Mouse (Mus musculus) limb, embryonic 15.5 days (tissue): Measurements from ENCODE around the gene C2cd4d. TPM values are rescaled to one million over a fixed set of nuclear protein-coding genes. Genes with fewer than 3 reads are reported as not detected.

ENCODE experiments used
- ATAC-seq: fragments of 200-750 bp; cut with Nextera tagmentation; 2 replicates; pipeline ENCODE4 v1.8.0; 2017; ENCODE audit warnings: low read depth, moderate TSS enrichment; ENCODE audit not compliant: insufficient number of reproducible peaks, low FRiP score, low TSS enrichment
- H3K27ac ChIP-seq: fragments of 300-500 bp; sonication (generic); 2 replicates; pipeline ENCODE4 v1.5.1; 2015; ENCODE audit warnings: moderate library complexity, mild to moderate bottlenecking, inconsistent platforms
- H3K27me3 ChIP-seq: fragments of 300-500 bp; sonication (generic); 2 replicates; pipeline ENCODE4 v1.6.1; 2015; ENCODE audit warnings: inconsistent platforms
- H3K36me3 ChIP-seq: fragments of 300-500 bp; sonication (generic); 2 replicates; pipeline ENCODE4 v1.6.1; 2015; ENCODE audit warnings: inconsistent platforms
- H3K4me1 ChIP-seq: fragments of 300-500 bp; sonication (generic); 2 replicates; pipeline ENCODE4 v1.6.1; 2015; ENCODE audit warnings: inconsistent platforms
- H3K4me2 ChIP-seq: fragments of 300-500 bp; sonication (generic); 2 replicates; pipeline ENCODE4 v1.6.1; 2015; ENCODE audit warnings: mild to moderate bottlenecking, inconsistent platforms
- H3K4me3 ChIP-seq: fragments of 300-500 bp; sonication (generic); 2 replicates; pipeline ENCODE4 v1.5.1; 2015; ENCODE audit warnings: mild to moderate bottlenecking, inconsistent platforms
- H3K9ac ChIP-seq: fragments of 300-500 bp; sonication (generic); 2 replicates; pipeline ENCODE4 v1.6.1; 2015; ENCODE audit warnings: inconsistent platforms
- H3K9me3 ChIP-seq: fragments of 300-500 bp; sonication (generic); 2 replicates; pipeline ENCODE4 v1.6.1; 2016; ENCODE audit warnings: inconsistent platforms
- WGBS: fragments of 180-500 bp; shearing (Covaris S2); methylation state at CpG from one replicate; pipeline ENCODE4 v1.1.7; 2015; 5-methylcytosine and 5-hydroxymethylcytosine counted together
- polyA plus RNA-seq: library from polyadenylated mRNA; unstranded; fragments of >200 nt; fragmentation: Nextera tagmentation; extraction: Ambion mirVana; gene quantifications from 2 replicates; pipeline ENCODE4 v1.2.1, GENCODE M21; 2015

C2cd4d gene
- polyA plus RNA-seq, 1 experiment from 2014 or later = 2.4 TPM

- Histone ChIP-seq H3K27ac (no peak overlapping the region), H3K9me3 (no peaks in the 10 kb centered on the region), H3K9ac (no peak overlapping the region), H3K4me2 (no peak overlapping the region), H3K4me3 (no peak overlapping the region), H3K4me1 (peaks cover 33% of the 10 kb centered on the region), H3K36me3 (no peaks in the 10 kb centered on the region), H3K27me3 (no peaks in the 10 kb centered on the region)
- WGBS = 16% methylated on average over 13 of the region's 13 CpGs
- ATAC-seq = no peak
Measured at GRCm38 (mm10) chr3:94377028-94377923, 15.0 kb downstream of the C2cd4d start.

- WGBS = 26% methylated on average over 9 of the region's 9 CpGs
- Histone ChIP-seq H3K27me3 (no peaks in the 10 kb centered on the region), H3K4me1 (peaks cover 15% of the 10 kb centered on the region), H3K9ac (no peak overlapping the region), H3K9me3 (no peaks in the 10 kb centered on the region), H3K4me3 (no peak overlapping the region), H3K36me3 (no peaks in the 10 kb centered on the region), H3K4me2 (no peak overlapping the region), H3K27ac (no peak overlapping the region)
- ATAC-seq = no peak
Measured at GRCm38 (mm10) chr3:94379831-94380510, 17.7 kb downstream of the C2cd4d start.

- H3K27ac ChIP-seq = no peak overlapping the region
- 51% methylated on average over 5 of the region's 5 CpGs for WGBS
- no peak for ATAC-seq
- H3K27me3 ChIP-seq = no peaks in the 10 kb centered on the region
- H3K9ac ChIP-seq = no peak overlapping the region
- H3K4me2 ChIP-seq = no peak overlapping the region
- no peak overlapping the region for H3K4me3 ChIP-seq
- no peaks in the 10 kb centered on the region for H3K36me3 ChIP-seq
- peaks cover 1% of the 10 kb centered on the region for H3K4me1 ChIP-seq
- no peaks in the 10 kb centered on the region for H3K9me3 ChIP-seq
Measured at GRCm38 (mm10) chr3:94382308-94382707, 20.1 kb downstream of the C2cd4d start.

- no peak overlapping the region for H3K27ac ChIP-seq
- H3K9me3 ChIP-seq = no peaks in the 10 kb centered on the region
- H3K9ac ChIP-seq = no peak overlapping the region
- no peaks in the 10 kb centered on the region for H3K4me1 ChIP-seq
- no peak overlapping the region for H3K4me2 ChIP-seq
- no peak overlapping the region for H3K4me3 ChIP-seq
- no peaks in the 10 kb centered on the region for H3K36me3 ChIP-seq
- WGBS = 70% methylated on average over 3 of the region's 3 CpGs
- H3K27me3 ChIP-seq = no peaks in the 10 kb centered on the region
- ATAC-seq = no peak
Measured at GRCm38 (mm10) chr3:94383476-94383875, 21.2 kb downstream of the C2cd4d start.

GRCm38 (mm10) chr3:94386671-94387070 is 24.4 kb downstream of the C2cd4d start:
- Histone ChIP-seq H3K4me1 (no peaks in the 10 kb centered on the region), H3K9me3 (no peaks in the 10 kb centered on the region), H3K4me3 (no peak overlapping the region), H3K9ac (no peak overlapping the region), H3K36me3 (no peaks in the 10 kb centered on the region), H3K27me3 (no peaks in the 10 kb centered on the region), H3K4me2 (no peak overlapping the region), H3K27ac (no peak overlapping the region)
- ATAC-seq = no peak
- WGBS = 56% methylated on average over 4 of the region's 4 CpGs

- H3K9ac ChIP-seq = no peak overlapping the region
- H3K27me3 ChIP-seq = no peaks in the 10 kb centered on the region
- 85% methylated on average over 10 of the region's 10 CpGs for WGBS
- H3K27ac ChIP-seq = no peak overlapping the region
- no peaks in the 10 kb centered on the region for H3K4me1 ChIP-seq
- no peak overlapping the region for H3K4me3 ChIP-seq
- no peak; the same call in 1 of the 2 replicates for ATAC-seq
- H3K36me3 ChIP-seq = no peaks in the 10 kb centered on the region
- no peaks in the 10 kb centered on the region for H3K9me3 ChIP-seq
- no peak overlapping the region for H3K4me2 ChIP-seq
Measured at GRCm38 (mm10) chr3:94387391-94387790, 25.2 kb downstream of the C2cd4d start.

- 73% methylated on average over 5 of the region's 5 CpGs for WGBS
- no peak for ATAC-seq
- Histone ChIP-seq H3K4me2 (no peak overlapping the region), H3K4me3 (no peak overlapping the region), H3K36me3 (no peaks in the 10 kb centered on the region), H3K9me3 (no peaks in the 10 kb centered on the region), H3K9ac (no peak overlapping the region), H3K27me3 (no peaks in the 10 kb centered on the region), H3K27ac (no peak overlapping the region), H3K4me1 (no peaks in the 10 kb centered on the region)
Measured at GRCm38 (mm10) chr3:94388047-94388446, 25.8 kb downstream of the C2cd4d start.

GRCm38 (mm10) chr3:94389420-94389819 is 27.2 kb downstream of the C2cd4d start:
- no peaks in the 10 kb centered on the region for H3K4me1 ChIP-seq
- ATAC-seq = no peak
- H3K27ac ChIP-seq = no peak overlapping the region
- no peaks in the 10 kb centered on the region for H3K9me3 ChIP-seq
- H3K9ac ChIP-seq = no peak overlapping the region
- H3K4me2 ChIP-seq = no peak overlapping the region
- no peaks in the 10 kb centered on the region for H3K27me3 ChIP-seq
- H3K4me3 ChIP-seq = no peak overlapping the region
- 93% methylated on average over 16 of the region's 16 CpGs for WGBS
- no peaks in the 10 kb centered on the region for H3K36me3 ChIP-seq

GRCm38 (mm10) chr3:94391001-94391400 is 28.8 kb downstream of the C2cd4d start:
- Histone ChIP-seq H3K36me3 (no peaks in the 10 kb centered on the region), H3K27ac (no peak overlapping the region), H3K4me3 (no peak overlapping the region), H3K4me1 (no peaks in the 10 kb centered on the region), H3K9ac (no peak overlapping the region), H3K4me2 (no peak overlapping the region), H3K27me3 (0 out of 2 replicates have a peak, but pooled peaks cover 4% of the 10 kb centered on the region), H3K9me3 (no peaks in the 10 kb centered on the region)
- ATAC-seq = no peak
- WGBS = 81% methylated on average over 5 of the region's 5 CpGs

GRCm38 (mm10) chr3:94392128-94392527 is 29.9 kb downstream of the C2cd4d start:
- WGBS = 80% methylated on average over 2 of the region's 2 CpGs
- ATAC-seq = no peak

GRCm38 (mm10) chr3:94393049-94393448 is 30.8 kb downstream of the C2cd4d start:
- ATAC-seq = no peak
- 36% methylated on average over 4 of the region's 4 CpGs for WGBS

More at GRCm38 (mm10) chr3:94392128-94392527, 29.9 kb downstream of the C2cd4d start:
- Histone ChIP-seq H3K36me3 (no peaks in the 10 kb centered on the region), H3K4me1 (no peaks in the 10 kb centered on the region), H3K9me3 (no peaks in the 10 kb centered on the region), H3K4me2 (no peak overlapping the region), H3K9ac (no peak overlapping the region), H3K4me3 (no peak overlapping the region), H3K27ac (no peak overlapping the region), H3K27me3 (peaks cover 14% of the 10 kb centered on the region)

GRCm38 (mm10) chr3:94396336-94396735 is 34.1 kb downstream of the C2cd4d start:
- peaks cover 8% of the 10 kb centered on the region for H3K4me1 ChIP-seq
- no peak overlapping the region for H3K4me2 ChIP-seq
- H3K4me3 ChIP-seq = no peak overlapping the region
- no peak overlapping the region for H3K9ac ChIP-seq
- peaks cover 56% of the 10 kb centered on the region for H3K27me3 ChIP-seq
- no peaks in the 10 kb centered on the region for H3K36me3 ChIP-seq
- 65% methylated on average over 1 of the region's 1 CpGs for WGBS
- H3K9me3 ChIP-seq = no peaks in the 10 kb centered on the region
- H3K27ac ChIP-seq = no peak overlapping the region
- ATAC-seq = no peak

More at GRCm38 (mm10) chr3:94393049-94393448, 30.8 kb downstream of the C2cd4d start:
- no peaks in the 10 kb centered on the region for H3K36me3 ChIP-seq
- no peak overlapping the region for H3K4me3 ChIP-seq
- no peaks in the 10 kb centered on the region for H3K4me1 ChIP-seq
- no peaks in the 10 kb centered on the region for H3K9me3 ChIP-seq
- no peak overlapping the region for H3K9ac ChIP-seq
- no peak overlapping the region for H3K4me2 ChIP-seq
- no peak overlapping the region for H3K27ac ChIP-seq
- H3K27me3 ChIP-seq = peaks cover 23% of the 10 kb centered on the region
